Mouse (Mus musculus) testis, adult 2 months (tissue): ENCODE measurements at regions not wholly inside any gene's neighbourhood (a gene's known extent, or its start where the extent isn't known, plus 50 kb on each side); places are given as distances from the start of the nearest gene placed in this dataset.

ENCODE experiments used
- CTCF ChIP-seq: fragments of 200-500 bp; IDR thresholded peaks from 2 replicates; pipeline ENCODE4 v1.5.1; 2012; ENCODE audit warnings: low read depth, mild to moderate bottlenecking, inconsistent platforms, low read length, moderate library complexity; ENCODE audit not compliant: control insufficient read depth, insufficient read depth, insufficient replicate concordance
- POLR2A ChIP-seq: fragments of 200-500 bp; IDR thresholded peaks from 2 replicates; pipeline ENCODE4 v1.6.1; 2012; ENCODE audit warnings: low read depth, mild to moderate bottlenecking, inconsistent platforms, low read length, moderate library complexity; ENCODE audit not compliant: control insufficient read depth

DNA sequence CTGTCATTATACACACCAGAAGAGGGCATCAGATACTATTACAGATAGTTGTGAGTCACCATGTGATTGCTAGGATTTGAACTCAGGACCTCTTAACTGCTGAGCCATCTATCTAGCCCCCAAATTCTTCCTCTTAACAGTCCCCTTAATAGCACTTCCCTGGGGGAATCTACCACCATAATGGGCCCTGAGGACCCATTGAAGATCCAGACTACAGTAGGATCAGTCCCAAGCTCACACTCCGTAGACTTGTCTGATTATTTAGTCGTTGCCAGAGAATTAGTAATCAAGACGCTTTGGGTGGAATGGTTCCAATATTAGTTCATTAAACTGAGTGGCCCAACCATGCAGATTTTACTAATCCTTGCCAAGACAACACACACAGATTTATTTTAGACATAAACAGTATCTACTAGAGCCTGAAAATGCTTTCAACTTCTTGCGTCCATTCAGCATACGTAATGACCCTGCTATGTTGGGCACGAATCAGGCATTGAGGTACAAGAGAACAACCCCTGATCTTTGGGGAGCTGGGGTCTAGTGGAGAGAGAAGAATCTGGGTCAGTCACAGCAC is 191.6 kb upstream of the Rad23b start:
- no peak for TF ChIP-seq CTCF
- TF ChIP-seq POLR2A, result no peak
